Mouse (Mus musculus) G1E (cell line): ENCODE results near the gene Fam217b.

Experiments
- CTCF ChIP-seq: IDR thresholded peaks from 2 replicates; pipeline ENCODE4 v1.5.1; 2012; ENCODE audit warnings: low read depth, low read length, inconsistent platforms, mixed read lengths
- GATA1 ChIP-seq: IDR thresholded peaks from 2 replicates; pipeline ENCODE4 v1.6.1; 2012; ENCODE audit warnings: borderline replicate concordance, low read length, inconsistent platforms, mixed read lengths

- no peak for TF ChIP-seq GATA1
- no peak for TF ChIP-seq CTCF
Measured at GRCm38 (mm10) chr2:178414261-178415149, at the start of gene Fam217b, which contains the start of gene Ppp1r3d.
